Mouse (Mus musculus) brain, adult 2 months (tissue): ENCODE measurements around the gene Rnf166.

Experiments used
- DNase-seq: peaks from one replicate; pipeline ENCODE4 v3.0.0; 2011; ENCODE audit warnings: low read depth, low spot score

Rnf166 gene

DNA sequence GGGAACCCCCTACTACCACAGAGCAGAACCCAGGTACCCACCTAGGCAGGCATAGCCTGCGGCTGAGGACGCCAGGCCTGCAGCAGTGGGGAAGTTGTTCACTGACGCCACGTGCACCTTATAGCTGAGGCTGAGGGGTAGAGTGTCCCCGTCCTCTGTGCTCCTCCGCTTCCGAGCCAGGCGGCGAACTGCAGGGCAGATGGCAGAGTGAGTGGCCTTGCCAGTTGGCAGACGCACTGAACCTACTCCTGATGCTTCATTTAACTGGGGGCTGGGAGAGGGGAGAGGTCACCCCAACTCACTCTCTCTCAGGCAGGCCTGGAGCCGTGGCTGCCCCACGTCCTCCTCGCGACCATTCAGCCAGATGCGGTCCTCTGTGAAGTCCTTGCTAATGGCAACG lies 36.5 kb downstream of the Rnf166 start:
- peak; percentile 87 for DNase-seq

DNA sequence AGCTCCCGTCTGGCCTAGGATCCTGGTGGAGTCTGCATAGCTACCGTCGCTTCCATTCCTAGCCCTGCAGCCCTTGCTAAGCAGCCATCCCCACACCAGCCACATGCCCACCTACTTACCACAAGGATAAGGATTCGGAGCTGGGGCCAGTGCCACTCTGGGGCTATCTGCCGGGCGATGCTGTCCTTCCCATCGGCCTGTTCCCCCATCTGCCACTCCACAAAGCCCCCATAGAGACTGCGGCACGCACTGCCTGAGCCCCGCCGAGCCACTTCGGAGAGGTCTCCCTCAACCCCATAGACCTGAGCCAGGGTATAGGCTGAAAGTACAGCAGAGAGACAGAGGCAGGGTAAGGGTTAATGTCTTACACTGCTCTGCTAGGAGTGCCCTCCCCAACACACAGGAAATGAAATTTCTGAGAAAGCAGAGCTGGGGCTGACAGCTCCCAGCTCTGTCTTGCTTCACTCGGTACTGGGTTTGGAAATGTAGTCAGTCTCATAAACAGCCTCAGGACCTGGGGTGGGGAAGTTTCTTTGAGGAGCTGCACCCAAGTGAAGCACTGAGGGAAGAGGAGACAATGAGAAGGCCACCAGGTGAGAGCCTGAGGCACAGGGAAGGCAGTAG lies 38.0 kb downstream of the Rnf166 start:
- DNase-seq = no peak

DNA sequence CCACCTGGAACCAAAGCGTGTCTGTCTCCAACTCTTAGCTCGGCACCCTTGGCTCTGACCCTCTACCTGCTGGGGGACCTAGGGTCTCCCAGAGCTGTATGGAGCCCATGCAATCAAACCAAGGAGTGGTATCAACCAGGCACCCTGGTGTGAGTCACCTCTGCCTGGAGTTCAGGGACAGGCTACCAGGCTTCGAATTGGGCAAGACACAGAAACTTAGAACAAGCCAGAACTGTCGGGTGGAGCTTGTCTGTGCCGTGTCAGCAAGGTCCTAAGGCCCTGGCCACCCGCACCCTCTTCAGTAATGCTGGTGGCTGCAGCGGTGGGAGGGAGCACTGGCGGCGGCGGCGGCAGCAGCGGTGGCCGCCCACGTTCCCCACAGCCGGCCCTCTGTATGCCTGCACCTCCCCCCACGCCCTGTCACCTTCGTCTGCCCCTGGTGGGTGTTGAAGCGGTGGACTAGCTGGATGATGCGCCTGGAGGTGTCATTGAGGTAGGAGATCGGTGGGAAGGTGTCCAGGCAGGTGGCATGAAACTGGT lies 39.2 kb downstream of the Rnf166 start:
- DNase-seq = no peak

- no peak for DNase-seq
Measured at GRCm38 (mm10) chr8:122436146-122436545, 39.7 kb downstream of the Rnf166 start.

DNA sequence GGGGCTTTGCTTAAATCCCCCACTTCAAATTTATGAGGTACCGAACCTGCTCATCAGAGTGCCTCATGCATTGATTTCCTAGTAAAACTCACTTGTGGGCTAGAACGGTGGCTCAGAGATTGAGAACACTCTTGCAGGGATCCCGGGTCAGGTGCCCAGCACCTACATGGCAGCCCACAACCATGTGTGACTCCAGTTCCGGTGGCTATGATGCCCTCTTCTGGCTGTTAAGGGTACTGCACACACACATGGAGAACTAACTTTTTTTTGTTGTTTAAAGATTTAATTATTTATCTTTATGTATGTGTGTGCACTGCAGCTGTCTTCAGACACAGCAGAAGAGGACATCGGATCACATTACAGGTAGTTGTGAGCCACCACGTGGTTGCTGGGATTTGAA lies 40.5 kb downstream of the Rnf166 start:
- DNase-seq = no peak

- DNase-seq = no peak
Measured at GRCm38 (mm10) chr8:122433269-122433905, 42.5 kb downstream of the Rnf166 start.

DNA sequence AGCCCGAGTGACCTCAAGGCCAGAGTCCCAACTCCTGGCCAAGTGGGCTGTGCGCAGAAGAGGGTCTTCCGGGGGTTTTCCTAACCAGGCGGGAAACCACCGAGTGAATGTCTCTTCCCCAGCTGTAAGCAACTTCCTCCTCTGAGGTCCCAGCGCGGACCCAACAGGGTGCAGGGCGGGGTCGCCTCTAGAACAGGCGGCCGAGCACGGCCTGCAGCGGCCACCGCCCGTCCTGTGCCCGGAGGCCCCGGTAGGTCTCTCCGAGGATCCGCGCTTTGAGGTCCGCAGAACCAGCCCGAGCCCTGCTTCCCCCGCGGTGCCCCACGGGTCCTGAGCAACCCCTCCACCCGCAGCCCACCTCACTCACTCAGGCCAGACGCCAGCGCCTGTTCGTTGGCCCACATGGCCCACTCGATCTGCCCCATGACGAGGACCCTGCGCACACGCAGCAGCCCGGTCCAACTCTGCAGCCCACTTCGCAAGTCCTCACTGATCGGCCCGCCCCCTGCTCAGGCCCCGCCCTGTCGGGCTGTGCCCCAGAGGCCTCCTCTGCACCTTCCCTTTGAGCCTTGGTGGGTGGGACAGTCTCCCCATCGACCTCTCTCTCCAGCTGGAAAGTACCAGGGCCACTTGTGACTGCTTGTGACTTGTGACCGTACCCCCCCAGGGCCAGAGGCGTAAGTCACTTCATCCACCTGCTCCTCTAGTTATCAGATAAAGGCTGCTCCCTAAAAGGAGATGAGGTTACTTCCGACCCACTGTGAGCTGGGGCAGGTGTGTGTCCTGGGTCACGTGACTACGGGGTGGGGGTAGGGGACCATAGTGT lies 43.2 kb downstream of the Rnf166 start, which contains the start of gene Cyba:
Gene Cyba (minus strand): TSS at position 488 of the 826 bp plus-strand sequence.
- DNase-seq = no peak

DNA sequence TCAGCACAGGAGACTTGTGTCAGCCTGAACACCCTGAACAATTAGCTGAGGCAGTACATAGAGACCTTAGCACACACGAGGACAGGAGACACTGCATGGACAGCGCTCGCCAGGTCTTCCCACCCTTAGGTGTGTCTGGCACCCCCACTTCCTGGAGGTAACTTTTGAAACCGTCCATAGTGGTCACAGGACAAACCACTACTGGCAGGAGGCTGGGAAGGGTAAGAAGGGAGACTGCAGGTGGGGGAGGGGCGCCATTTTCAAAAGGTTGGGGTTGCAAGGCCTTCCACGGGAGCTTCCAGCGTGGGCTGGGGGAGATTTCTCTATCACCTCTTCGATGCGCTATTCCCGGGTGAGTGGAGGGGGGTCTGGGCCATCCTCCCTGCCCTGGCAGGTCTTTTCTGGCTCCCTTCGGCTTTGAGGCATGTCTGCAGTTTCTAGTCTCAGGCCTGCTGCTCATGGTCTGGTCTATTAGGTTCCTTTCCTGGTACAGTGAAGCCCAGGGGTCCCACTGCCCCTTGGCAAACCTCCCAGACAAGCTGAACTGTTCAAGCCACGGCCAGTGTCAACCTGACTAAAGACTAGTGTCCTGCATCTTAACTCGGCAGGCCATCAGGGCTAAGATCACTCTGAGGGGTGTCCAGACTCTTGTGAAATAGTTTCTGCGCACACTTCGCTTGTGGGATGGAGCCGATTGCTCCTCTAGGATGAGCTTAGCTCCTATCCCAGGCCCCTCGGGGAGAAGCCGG lies 44.0 kb downstream of the Rnf166 start:
- DNase-seq = no peak

GRCm38 (mm10) chr8:122430646-122431045 lies 45.2 kb downstream of the Rnf166 start:
- DNase-seq = no peak

- DNase-seq = peak; percentile 48
Measured at GRCm38 (mm10) chr8:122430058-122430636, 45.7 kb downstream of the Rnf166 start.

DNA sequence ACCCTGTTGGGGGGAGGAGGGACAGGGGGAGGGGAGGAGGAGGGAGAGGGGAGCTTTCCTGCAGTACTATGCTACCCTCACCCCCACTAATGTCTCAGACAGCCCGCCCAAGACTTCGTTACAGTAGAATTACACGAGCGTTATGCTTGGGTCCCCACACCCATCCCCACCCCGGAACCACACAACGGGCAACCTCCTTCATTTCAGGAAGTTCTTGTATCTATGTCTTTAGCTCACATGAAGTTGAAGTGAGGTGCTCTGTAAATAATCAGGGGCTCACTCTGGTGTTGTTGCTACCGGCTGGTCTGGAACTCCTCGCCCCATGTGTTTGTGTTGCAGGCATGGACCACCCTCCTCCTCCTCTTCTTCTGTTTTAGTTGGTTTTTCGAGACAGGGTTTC lies 47.7 kb downstream of the Rnf166 start:
- no peak for DNase-seq

GRCm38 (mm10) chr8:122427607-122428006 lies 48.3 kb downstream of the Rnf166 start:
- DNase-seq = no peak

- DNase-seq = no peak
Measured at GRCm38 (mm10) chr8:122426145-122426544, 49.7 kb downstream of the Rnf166 start.

GRCm38 (mm10) chr8:122423659-122424058 lies 52.2 kb downstream of the Rnf166 start:
- DNase-seq = no peak

DNA sequence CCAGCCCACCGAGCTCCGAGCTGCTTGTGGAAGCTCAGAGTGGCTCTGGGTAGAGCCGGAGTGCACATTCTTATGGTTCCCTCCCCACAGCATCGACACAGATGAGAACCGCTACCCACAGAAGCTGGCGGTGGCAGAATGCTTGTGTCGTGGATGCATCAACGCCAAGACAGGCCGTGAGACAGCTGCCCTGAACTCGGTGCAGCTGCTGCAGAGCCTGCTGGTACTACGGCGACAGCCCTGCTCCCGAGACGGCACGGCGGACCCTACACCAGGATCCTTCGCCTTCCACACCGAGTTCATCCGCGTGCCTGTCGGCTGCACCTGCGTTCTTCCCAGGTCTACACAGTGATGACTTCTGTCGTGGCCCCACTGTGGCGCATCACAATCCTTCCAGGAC lies 52.6 kb downstream of the Rnf166 start:
- no peak for DNase-seq

- DNase-seq = no peak
Measured at GRCm38 (mm10) chr8:122421376-122422070, 54.3 kb downstream of the Rnf166 start, which contains the start of gene Il17c. Gene Il17c, plus strand, starts transcription at chr8:122422020.

DNA sequence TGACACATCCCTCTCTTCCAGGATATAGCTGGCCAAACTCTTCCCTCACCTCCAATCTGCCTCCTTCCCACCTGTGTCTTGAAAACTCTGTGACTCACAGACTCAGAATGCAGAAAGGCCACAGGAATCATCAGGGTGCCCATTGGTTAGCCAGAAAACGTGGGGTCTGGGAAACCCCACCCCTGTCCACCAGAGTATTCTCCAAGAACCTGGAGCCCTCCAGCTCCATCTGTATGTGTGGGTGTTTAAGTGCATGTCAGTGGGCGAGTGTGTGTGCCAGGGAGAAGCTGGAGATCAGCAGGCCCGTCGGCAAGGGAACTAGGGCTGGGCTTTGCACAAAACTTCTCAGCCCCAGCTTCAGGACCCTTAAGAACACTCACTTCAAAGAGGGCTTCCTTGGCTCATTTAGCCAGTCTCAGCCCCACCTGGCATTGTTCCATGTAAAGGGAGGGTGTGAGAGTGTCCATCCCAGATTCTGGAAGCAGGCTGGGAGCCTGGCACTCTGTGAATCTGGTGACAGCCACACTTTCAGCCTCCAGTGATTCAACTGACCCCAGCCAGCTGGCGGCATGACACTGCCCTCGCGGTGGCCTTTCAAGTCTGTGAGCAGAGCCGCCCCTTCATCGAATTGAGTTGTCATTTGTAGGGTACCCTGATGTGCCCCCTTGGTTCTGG lies 55.8 kb downstream of the Rnf166 start:
- DNase-seq = peak; percentile 76
